Mouse (Mus musculus) cortical plate, adult 2 months (tissue): ENCODE measurements around the gene Wdr44.

Experiments used
- CTCF ChIP-seq: fragments of 200-500 bp; IDR thresholded peaks from 2 replicates; pipeline ENCODE4 v1.5.1; 2011; ENCODE audit warnings: mild to moderate bottlenecking, control low read depth, low read length; ENCODE audit not compliant: insufficient read depth; ENCODE audit errors: extremely low read depth
- POLR2A ChIP-seq: fragments of 200-500 bp; IDR thresholded peaks from 2 replicates; pipeline ENCODE4 v1.6.1; 2011; ENCODE audit warnings: mild to moderate bottlenecking, low read length, control low read depth; ENCODE audit not compliant: insufficient read depth; ENCODE audit errors: extremely low read depth

DNA sequence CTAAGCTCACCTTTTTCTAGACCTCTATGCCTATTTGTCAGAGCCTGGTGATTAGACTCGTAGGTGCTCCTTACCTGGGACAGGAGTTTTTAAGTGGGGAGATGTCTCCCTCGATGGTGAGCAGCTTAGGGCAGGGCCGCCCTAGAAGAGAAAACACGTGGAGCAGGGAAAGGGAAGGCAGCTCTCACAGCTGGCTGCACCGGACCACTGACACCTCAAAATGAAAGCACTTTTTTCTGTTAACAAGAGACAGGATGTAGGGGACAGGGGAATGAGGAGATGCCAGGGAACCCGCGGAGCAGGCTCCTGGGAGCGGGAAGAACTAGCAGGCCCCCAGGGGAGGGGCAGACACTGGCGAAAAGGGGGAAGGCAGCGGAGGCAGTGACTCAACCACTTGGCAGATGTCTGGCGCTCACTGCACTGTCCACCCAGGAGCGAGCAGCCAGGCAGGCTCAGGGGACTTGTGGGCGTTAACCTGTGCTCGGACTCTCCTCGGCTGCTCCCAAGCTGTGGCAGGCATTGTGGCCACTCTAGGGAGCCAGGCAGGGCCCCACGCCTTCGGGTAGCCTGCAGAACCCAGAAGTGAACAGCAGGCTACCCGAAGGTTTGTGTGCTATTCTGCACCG is 130.7 kb downstream of the Wdr44 start:
- TF ChIP-seq CTCF (no peak), POLR2A (no peak)
